Mouse (Mus musculus): ENCODE results near the gene Tmem186. TPM values are rescaled to one million over a fixed set of nuclear protein-coding genes. Genes with fewer than 3 reads are reported as not detected.
A peak's percentile ranks its signal among the peaks of the same experiment; 100 is the strongest.

Gene Tmem186
- total and polyA plus RNA-seq, 2 experiments from 2014 or later = 14.8 to 21.8 TPM

DNA sequence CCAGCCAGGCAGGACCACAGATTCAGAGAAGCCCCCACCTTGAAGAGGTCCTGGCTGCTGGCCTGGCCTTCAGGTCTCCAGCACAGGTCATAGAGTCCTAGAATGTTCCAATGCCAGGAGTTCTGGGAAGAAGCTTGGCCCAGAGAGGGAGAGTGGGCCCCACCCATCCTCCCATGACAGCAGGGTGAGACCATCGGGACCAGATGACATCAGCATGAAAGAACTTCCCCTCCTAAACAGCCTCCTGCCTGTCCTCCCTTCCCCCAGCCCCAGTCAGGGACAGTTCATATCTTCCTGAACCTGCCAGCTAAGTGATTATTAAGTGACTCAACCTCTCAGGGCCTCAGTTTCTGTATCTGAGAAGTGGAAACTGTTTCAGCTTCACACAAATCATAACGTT, 28.9 kb upstream of the Tmem186 start:
- peaks cover 15% of the 10 kb centered on the region for H3K36me3 ChIP-seq (replicated peaks; ENCODE audit: control insufficient read depth, insufficient read depth, low read length)
- 14% methylated on average over 2 of the region's 2 CpGs for WGBS
- ATAC-seq (ENCODE audit: insufficient read depth, low read depth) (peak; percentile 60), DNase-seq (ENCODE audit: low spot score) (peak; percentile 67)
- 0 out of 2 replicates have a peak overlapping the region, but pooled peaks have one; percentile 16 for H3K9ac ChIP-seq (replicated peaks; ENCODE audit: low read depth, low read length)
- H3K4me1 ChIP-seq (ENCODE audit: control insufficient read depth, insufficient read depth) = peaks cover 50% of the 10 kb centered on the region
- H3K27ac ChIP-seq (ENCODE audit: low read depth) = peak overlapping the region; percentile 81
- no peaks in the 10 kb centered on the region for H3K27me3 ChIP-seq (ENCODE audit: control insufficient read depth, insufficient read depth, low read length)
- no peaks in the 10 kb centered on the region for H3K9me3 ChIP-seq (replicated peaks; ENCODE audit: control insufficient read depth, low read length)
- TF ChIP-seq EP300 (IDR thresholded peaks at IDR 0.05; ENCODE audit: low read depth) (no peak), CTCF (IDR thresholded peaks at IDR 0.05; ENCODE audit: low read depth) (no peak)
- no peak overlapping the region for H3K4me3 ChIP-seq (ENCODE audit: low read depth, low read length)
- H3K4me2 ChIP-seq (ENCODE audit: low read depth, low read length) = no peak overlapping the region

DNA sequence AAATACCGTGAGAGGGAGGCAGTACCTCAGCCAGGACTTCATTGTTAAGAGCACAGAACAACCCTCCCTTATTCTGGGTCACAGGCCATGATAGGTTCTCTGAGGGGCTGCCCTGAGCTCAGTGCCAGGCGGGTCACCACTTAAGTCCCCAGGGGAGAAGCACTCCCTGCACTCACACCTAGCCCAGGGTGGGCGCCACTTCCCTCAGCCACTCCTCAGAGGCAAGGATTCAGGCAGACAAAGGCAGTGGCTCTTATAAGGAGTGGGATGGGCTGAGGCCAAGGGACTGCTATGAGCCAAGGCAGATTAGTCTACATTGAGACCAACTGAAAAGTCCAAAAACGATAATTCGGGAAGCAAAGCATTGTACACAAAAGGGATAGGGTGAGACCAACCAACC, 27.9 kb upstream of the Tmem186 start:
- no peak for ATAC-seq (ENCODE audit: insufficient read depth, low read depth)
- TF ChIP-seq CTCF (IDR thresholded peaks at IDR 0.05; ENCODE audit: low read depth) (no peak), EP300 (IDR thresholded peaks at IDR 0.05; ENCODE audit: low read depth) (no peak)
- H3K27ac ChIP-seq (ENCODE audit: low read depth) = peak overlapping the region; percentile 81; the same call in 1 of the 2 replicates

GRCm38 (mm10) chr16:8663606-8664539, 26.4 kb upstream of the Tmem186 start:
- ATAC-seq (ENCODE audit: insufficient read depth, low read depth) (no peak), DNase-seq (ENCODE audit: low spot score) (no peak)
- peak overlapping the region; percentile 60 for H3K27ac ChIP-seq (ENCODE audit: low read depth)
- no peaks in the 10 kb centered on the region for H3K27me3 ChIP-seq (ENCODE audit: control insufficient read depth, insufficient read depth, low read length)
- H3K4me1 ChIP-seq (ENCODE audit: control insufficient read depth, insufficient read depth) = peaks cover 31% of the 10 kb centered on the region
- H3K4me2 ChIP-seq (ENCODE audit: low read depth, low read length) = no peak overlapping the region
- H3K4me3 ChIP-seq (ENCODE audit: low read depth, low read length) = no peak overlapping the region
- 82% methylated on average over 24 of the region's 24 CpGs for WGBS
- H3K9me3 ChIP-seq (replicated peaks; ENCODE audit: control insufficient read depth, low read length) = no peaks in the 10 kb centered on the region
- H3K9ac ChIP-seq (replicated peaks; ENCODE audit: low read depth, low read length) = no peak overlapping the region
- peaks cover 34% of the 10 kb centered on the region for H3K36me3 ChIP-seq (replicated peaks; ENCODE audit: control insufficient read depth, insufficient read depth, low read length)
- TF ChIP-seq EP300 (IDR thresholded peaks at IDR 0.05; ENCODE audit: low read depth) (no peak), CTCF (IDR thresholded peaks at IDR 0.05; ENCODE audit: low read depth) (no peak)

More for the DNA sequence above, 27.9 kb upstream of the Tmem186 start:
- no peak for DNase-seq (ENCODE audit: low spot score)
- H3K36me3 ChIP-seq (replicated peaks; ENCODE audit: control insufficient read depth, insufficient read depth, low read length) = peaks cover 23% of the 10 kb centered on the region
- H3K4me1 ChIP-seq (ENCODE audit: control insufficient read depth, insufficient read depth) = peaks cover 41% of the 10 kb centered on the region
- no peak overlapping the region for H3K4me2 ChIP-seq (ENCODE audit: low read depth, low read length)
- no peaks in the 10 kb centered on the region for H3K9me3 ChIP-seq (replicated peaks; ENCODE audit: control insufficient read depth, low read length)
- H3K27me3 ChIP-seq (ENCODE audit: control insufficient read depth, insufficient read depth, low read length) = no peaks in the 10 kb centered on the region
- 83% methylated on average over 5 of the region's 5 CpGs for WGBS
- H3K9ac ChIP-seq (replicated peaks; ENCODE audit: low read depth, low read length) = no peak overlapping the region
- no peak overlapping the region for H3K4me3 ChIP-seq (ENCODE audit: low read depth, low read length)

- 71% methylated on average over 2 of the region's 2 CpGs for WGBS
- TF ChIP-seq EP300 (IDR thresholded peaks at IDR 0.05; ENCODE audit: low read depth) (no peak), CTCF (IDR thresholded peaks at IDR 0.05; ENCODE audit: low read depth) (no peak)
- peak overlapping the region; percentile 60 for H3K27ac ChIP-seq (ENCODE audit: low read depth)
- no peak overlapping the region for H3K9ac ChIP-seq (replicated peaks; ENCODE audit: low read depth, low read length)
- no peaks in the 10 kb centered on the region for H3K9me3 ChIP-seq (replicated peaks; ENCODE audit: control insufficient read depth, low read length)
- H3K27me3 ChIP-seq (ENCODE audit: control insufficient read depth, insufficient read depth, low read length) = no peaks in the 10 kb centered on the region
- no peak for DNase-seq (ENCODE audit: low spot score)
- ATAC-seq (ENCODE audit: insufficient read depth, low read depth) = no peak
- no peak overlapping the region for H3K4me3 ChIP-seq (ENCODE audit: low read depth, low read length)
- H3K4me1 ChIP-seq (ENCODE audit: control insufficient read depth, insufficient read depth) = peaks cover 23% of the 10 kb centered on the region
- H3K4me2 ChIP-seq (ENCODE audit: low read depth, low read length) = no peak overlapping the region
- H3K36me3 ChIP-seq (replicated peaks; ENCODE audit: control insufficient read depth, insufficient read depth, low read length) = peaks cover 34% of the 10 kb centered on the region
Measured at GRCm38 (mm10) chr16:8663022-8663421, 25.5 kb upstream of the Tmem186 start.

GRCm38 (mm10) chr16:8658764-8659163, 21.3 kb upstream of the Tmem186 start:
- H3K27me3 ChIP-seq (ENCODE audit: control insufficient read depth, insufficient read depth, low read length) = no peaks in the 10 kb centered on the region
- WGBS = 91% methylated on average over 4 of the region's 4 CpGs
- no peak overlapping the region for H3K27ac ChIP-seq (ENCODE audit: low read depth)
- H3K36me3 ChIP-seq (replicated peaks; ENCODE audit: control insufficient read depth, insufficient read depth, low read length) = peaks cover 65% of the 10 kb centered on the region
- TF ChIP-seq CTCF (IDR thresholded peaks at IDR 0.05; ENCODE audit: low read depth) = no peak
- TF ChIP-seq EP300 (IDR thresholded peaks at IDR 0.05; ENCODE audit: low read depth) = no peak
- no peaks in the 10 kb centered on the region for H3K4me1 ChIP-seq (ENCODE audit: control insufficient read depth, insufficient read depth)
- DNase-seq (ENCODE audit: low spot score) (no peak), ATAC-seq (ENCODE audit: insufficient read depth, low read depth) (no peak)
- H3K4me3 ChIP-seq (ENCODE audit: low read depth, low read length) = no peak overlapping the region
- no peak overlapping the region for H3K9ac ChIP-seq (replicated peaks; ENCODE audit: low read depth, low read length)
- H3K4me2 ChIP-seq (ENCODE audit: low read depth, low read length) = no peak overlapping the region
- H3K9me3 ChIP-seq (replicated peaks; ENCODE audit: control insufficient read depth, low read length) = no peaks in the 10 kb centered on the region

All from heart, postnatal 0 days (tissue).